Mouse (Mus musculus): Measurements from ENCODE around the gene Myo18a. TPM values are rescaled to one million over a fixed set of nuclear protein-coding genes. Genes with fewer than 3 reads are reported as not detected.
A peak's percentile ranks its signal among the peaks of the same experiment; 100 is the strongest.
"Not testable (repeated sequence)": the region's sequence is repeated elsewhere in the genome, so short reads cannot be mapped to it uniquely, and the experiment has no call there.

The Myo18a gene
- 100 to 1,000 TPM; 331 to 334 TPM for total RNA-seq (2021)
- long read RNA-seq, experiment 1, partial matches to known transcripts: 17 of 50 reads
- long read RNA-seq, experiment 1, other reads (novel, unspliced or antisense): 33 of 50 reads
- long read RNA-seq, experiment 2, partial matches to known transcripts: 19 of 61 reads
- long read RNA-seq, experiment 2, other reads (novel, unspliced or antisense): 42 of 61 reads

DNA sequence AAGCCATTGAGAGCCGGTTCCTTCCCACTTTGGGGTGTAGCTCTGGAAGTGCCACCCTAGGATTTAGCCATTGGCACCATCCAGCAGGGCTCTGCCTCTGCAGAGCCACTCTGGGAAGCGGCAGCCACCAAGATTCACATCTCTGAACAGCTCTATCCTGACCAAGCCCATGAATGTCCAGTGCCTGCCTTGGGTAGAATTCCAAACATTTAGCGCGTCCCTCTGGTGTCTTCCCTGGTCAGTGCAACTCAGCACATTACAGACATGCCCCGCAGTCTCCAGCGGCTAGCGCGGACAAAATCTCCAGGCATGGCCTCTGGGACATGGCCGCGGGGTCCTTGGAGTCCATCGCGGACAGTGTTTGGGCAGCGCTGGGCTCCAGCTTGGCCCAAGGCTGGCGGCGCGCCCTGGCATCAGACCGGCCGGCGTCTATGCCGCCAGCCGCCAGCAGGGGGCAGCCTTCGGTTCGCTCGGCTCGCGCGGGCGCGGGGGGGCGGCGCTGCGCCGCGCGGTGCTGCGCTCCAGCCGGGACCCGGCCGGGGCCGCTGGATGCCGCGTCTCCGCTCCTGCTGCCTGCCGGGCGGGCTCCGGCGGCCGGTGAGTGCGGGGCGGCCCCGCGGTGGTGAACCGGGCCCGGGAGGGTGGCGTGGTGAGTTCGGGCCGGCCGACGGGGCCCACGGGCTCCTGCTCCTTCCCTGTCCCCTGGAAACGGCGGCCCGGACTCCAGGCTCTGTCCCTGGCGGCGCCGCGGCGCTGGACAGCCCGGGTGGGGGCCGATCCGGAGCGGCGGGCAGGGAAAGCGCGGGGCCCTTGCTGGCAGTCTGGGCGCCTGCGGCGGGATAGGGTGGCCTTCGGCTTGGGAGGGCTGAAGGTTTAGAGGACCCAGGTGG is at the start of gene Myo18a:
TSS of gene Myo18a (plus strand) at position 464 of the 890 bp plus-strand sequence.
- intact Hi-C loops (cut with DNase I): no loop called here
- peak; percentile 76 to 82 for DNase-seq

- intact Hi-C loops (cut with DNase I): no loop called here
- DNase-seq: no peak
Measured at GRCm38 (mm10) chr11:77713736-77714135, 49.3 kb upstream of the Myo18a start.

DNA sequence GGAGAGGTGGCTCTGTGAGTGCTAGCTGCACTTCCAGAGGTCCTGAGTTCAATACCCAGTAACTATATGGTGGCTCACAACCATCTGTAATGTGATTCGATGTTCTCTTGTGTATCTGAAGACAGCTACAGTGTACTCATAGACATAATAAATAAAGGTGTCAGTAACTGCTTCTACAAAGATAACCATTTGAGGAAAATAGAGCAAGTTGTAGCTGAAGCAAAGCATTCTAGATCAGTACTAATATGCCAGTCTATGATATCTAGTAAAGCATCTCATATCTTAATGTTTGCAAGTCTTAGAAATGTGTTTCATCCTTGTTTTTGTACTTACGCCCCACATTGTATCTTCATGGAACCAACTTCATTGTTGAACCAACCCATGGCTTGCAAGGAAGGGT is 44.0 kb upstream of the Myo18a start:
- intact Hi-C loops (cut with DNase I): no loop called here
- no peak for DNase-seq

DNA sequence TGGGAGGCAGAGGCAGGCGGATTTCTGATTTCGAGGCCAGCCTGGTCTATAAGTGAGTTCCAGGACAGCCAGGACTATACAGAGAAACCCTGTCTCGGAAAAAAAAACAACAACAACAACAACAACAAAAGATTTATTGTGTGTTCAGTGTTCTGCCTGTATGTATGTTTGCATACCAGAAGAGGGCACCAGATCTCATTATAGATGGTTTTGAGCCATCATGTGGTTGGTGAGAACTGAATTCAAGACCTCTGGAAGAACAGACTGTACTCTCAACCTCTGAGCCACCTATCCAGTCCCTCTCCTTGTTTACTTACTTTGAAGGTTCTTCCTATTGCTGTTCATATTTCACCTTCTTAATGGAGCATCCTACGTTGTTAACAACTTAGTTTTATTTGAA is 41.7 kb upstream of the Myo18a start:
- no peak for DNase-seq

GRCm38 (mm10) chr11:77724766-77725165 is 38.3 kb upstream of the Myo18a start:
- no peak for DNase-seq
- intact Hi-C loops (cut with DNase I): no loop called here

More for the DNA sequence above, 41.7 kb upstream of the Myo18a start:
- intact Hi-C loops (cut with DNase I): no loop called here

DNA sequence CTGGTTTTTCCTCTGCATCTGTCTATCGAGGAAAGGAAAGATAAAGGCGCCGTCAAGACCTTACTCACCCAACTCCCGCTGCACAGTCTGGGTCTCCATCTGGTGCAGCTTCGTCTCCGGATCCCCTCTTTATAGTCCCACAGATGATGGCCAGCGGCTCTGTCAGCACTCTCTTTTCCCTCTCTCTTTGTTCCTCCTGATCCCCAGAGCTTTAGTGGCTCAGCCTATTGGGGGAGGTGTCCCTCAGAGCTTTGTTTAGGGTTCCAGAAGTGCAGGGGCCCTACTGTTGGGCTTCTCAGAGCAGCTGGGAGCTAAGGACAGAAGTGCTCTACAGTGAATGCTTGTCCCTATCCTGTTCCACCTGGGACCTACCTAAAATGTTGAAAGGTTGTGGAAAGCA is 37.9 kb upstream of the Myo18a start, which contains the start of gene Cryba1:
TSS of gene Cryba1 (minus strand) at position 101 of the 400 bp plus-strand sequence.
- intact Hi-C loops (cut with DNase I): no loop called here
- DNase-seq: no peak

DNA sequence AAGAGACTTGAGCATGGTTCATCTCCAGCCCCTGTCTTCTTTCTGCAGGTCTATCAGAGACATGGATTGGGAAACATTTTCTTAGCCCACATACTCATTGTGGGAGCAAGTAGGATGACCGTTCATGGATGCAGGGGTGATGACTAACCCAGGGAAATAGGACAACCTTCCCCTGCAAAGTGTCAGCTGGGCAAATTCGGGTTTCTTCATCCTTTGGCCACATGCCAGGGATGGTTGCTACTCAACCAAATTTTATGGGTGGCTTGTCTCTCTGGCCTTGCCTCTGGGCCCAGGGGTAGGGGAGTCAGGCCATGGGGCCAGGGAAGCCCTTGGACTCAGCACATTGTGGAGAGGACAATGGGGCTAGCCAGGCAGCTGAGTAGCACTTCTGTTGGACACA is 34.5 kb upstream of the Myo18a start:
- intact Hi-C loops (cut with DNase I): no loop called here
- no peak for DNase-seq

GRCm38 (mm10) chr11:77737289-77737688 is 25.8 kb upstream of the Myo18a start:
- peak; percentile 76 to 83 for DNase-seq
- intact Hi-C loops (cut with DNase I): loop anchor here (5.0 kb wide), 1 partner anchor 235 kb away; no protein-coding TSS in a partner anchor

DNA sequence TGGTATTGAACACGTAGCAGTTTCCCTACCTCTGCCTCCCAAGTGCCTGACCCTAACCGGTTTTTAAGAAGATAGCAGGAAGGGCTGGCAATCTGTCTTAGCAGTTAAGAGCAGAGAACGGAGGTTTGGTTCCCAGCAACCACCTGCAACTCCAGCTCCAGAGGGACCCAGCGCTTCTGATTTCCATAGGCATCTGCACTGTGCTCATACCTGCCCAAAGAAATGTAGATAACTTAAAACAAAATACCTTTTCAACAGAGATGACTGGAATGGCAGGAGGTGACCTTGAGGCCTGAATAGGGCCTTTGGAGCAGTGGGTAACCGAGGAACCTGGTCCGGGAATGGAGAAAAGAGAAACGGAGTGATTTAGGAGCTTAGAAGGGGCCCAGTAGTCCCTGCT is 24.5 kb upstream of the Myo18a start:
- intact Hi-C loops (cut with DNase I): loop anchor here (5.0 kb wide), 1 partner anchor 234 kb away; no protein-coding TSS in a partner anchor
- no peak for DNase-seq

GRCm38 (mm10) chr11:77743966-77744365 is 19.1 kb upstream of the Myo18a start:
- DNase-seq: no peak
- intact Hi-C loops (cut with DNase I): no loop called here

DNA sequence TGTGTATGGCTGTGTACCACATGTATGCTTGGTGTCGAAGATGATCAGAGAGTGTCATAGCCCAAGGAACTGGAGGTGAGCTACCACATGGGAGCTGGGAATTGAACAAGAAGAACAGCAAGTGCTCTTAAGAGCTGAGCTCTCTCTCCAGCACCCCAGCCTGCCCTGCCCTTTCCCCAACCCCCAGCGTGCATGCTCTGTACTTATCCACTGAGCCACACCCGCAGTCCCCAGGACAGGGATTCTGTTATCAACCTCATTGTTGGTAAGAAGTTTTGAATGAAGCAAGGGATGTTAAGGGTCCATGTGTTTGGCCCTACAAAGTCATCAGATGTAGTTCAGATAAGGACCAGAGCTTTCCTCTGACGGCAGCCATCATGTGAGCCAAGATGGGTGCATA is 16.4 kb upstream of the Myo18a start:
- DNase-seq: no peak
- intact Hi-C loops (cut with DNase I): no loop called here

DNA sequence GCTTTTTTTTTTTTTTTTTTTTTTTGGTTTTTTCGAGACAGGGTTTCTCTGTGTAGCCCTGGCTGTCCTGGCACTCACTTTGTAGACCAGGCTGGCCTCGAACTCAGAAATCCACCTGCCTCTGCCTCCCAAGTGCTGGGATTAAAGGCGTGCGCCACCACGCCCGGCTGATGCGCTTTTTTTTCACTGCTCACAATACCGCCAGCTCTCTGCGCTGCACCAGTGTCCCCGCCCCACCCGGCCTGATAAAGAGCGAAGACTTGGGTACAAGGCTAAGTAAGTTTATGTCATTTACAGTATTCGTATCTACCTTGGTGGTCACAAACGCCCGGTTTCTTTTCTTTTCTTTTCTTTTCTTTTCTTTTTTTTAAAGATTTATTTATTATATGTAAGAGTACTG is 15.9 kb upstream of the Myo18a start:
- intact Hi-C loops (cut with DNase I); DNase-seq: not testable (repeated sequence)

- DNase-seq: no peak
- intact Hi-C loops (cut with DNase I): no loop called here
Measured at GRCm38 (mm10) chr11:77748996-77749395, 14.1 kb upstream of the Myo18a start.

DNA sequence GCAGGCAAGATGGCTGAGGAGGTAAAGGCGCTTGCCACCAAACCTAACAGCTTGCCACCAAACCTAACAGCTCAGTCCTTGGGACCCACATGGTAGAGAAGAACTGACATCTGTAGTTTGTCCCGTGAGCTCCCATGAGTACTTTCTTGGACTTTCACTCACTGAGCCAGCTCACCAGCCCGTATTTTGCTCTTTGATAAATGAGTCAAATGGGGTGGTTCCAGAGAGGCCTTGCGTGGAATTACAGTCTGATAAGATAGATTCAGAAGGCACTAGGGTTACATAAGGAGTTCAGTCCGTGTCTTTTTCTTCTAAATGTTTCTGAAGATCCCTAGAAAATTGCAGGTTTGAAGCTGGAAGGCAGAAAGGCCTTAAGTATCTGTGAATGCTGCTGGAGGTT is 10.5 kb upstream of the Myo18a start:
- intact Hi-C loops (cut with DNase I): no loop called here

DNA sequence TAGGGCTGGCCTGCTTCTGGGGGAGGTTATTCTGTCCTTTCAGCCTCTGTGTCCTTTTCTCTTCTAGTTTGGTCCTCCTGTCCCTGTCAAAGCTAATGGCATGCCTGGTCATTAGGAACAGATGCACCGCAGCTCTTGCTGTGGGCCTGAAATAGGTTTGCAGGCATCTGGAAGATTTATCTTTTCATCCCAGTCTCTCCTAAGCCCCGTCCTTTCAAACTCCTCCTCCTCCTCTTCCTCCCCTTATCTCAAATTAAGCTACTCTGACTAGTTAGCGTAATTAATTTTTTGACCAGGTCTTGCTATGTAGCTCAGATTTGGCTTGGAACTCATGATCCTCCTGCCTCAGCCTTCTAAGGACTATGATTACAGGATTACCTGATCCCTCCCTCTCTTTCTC is 9.6 kb upstream of the Myo18a start:
- intact Hi-C loops (cut with DNase I): no loop called here
- DNase-seq: no peak

More for the DNA sequence above, 10.5 kb upstream of the Myo18a start:
- DNase-seq: no peak

DNA sequence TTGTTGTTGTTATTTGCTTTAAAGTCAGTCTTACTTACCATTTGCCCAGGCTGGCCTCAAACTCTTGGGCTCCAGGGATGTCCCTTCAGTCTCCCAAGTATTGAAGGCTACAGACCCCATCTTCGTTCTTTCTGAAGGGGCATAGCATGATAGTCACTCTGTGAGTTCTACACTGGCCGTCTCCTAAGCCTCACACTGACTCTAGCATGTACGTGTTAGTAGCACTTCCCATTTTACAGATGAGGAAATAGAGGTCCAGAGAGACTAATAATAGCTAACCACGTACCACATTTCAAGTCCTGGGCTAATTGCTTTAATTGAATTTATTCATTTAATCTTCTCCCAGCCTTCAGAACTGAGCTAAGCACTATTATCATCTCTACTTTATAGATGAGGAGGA is 3.0 kb upstream of the Myo18a start:
- no peak for DNase-seq
- intact Hi-C loops (cut with DNase I): no loop called here

- intact Hi-C loops (cut with DNase I): loop anchor here (2.0 kb wide), 1 partner anchor 29 kb away; no protein-coding TSS in a partner anchor
- no peak for DNase-seq
Measured at GRCm38 (mm10) chr11:77763673-77764340, 761 bp downstream of the Myo18a start.

DNA sequence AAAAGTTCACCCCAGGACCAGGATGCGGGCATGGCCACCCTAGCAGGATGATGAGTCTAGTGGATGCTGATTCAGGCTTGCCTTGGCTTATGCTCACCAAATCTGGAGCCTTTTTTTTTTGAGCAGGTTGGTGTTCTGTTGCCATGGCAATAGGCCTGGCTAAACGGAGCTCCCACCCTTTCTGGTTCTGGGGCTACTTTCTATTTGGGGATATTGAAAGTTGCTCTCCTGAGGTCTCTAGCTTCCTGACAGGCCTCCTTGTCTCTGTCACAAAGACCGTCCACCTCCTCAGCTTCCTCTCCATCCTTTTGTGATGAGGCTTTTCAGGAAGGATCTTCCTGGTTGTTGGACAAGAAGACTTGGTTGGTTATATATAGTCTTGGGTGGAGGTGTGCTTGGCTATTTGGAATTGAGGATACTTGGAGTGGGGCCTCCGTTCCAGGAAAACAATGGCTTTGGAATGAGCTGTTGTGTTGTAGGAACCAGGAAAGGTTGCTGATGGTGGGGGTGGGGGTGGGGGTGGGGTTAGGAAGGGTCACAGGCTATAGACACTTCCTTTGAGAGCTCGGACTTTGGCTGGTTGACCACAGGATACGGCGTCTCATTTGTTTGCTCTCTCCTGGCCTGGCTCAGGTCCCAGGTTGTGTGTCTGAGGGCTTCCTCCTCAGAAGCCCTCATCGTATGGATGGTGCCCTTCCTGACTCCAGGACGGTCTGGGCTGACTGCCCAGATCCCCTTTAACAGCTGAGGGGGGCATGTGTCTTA is 1.8 kb downstream of the Myo18a start:
- DNase-seq: no peak
- intact Hi-C loops (cut with DNase I): loop anchor here (2.0 kb wide), 1 partner anchor 28 kb away; no protein-coding TSS in a partner anchor

DNA sequence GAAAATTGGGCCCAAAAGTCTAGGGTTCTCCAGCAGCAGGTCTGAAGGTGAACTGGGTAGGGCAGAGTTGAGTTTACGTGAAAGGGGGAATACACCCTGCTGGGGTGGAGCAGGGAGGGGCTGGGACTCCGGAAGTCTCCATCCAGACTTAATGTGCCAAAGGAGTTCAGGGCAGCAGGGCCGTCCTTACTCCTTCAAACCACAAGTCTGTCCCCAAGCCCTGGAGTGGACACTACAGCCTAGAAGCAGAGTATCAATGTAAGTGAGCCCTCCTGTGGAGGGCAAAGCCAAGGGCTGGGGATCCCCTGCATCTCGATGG is 2.4 kb downstream of the Myo18a start:
- intact Hi-C loops (cut with DNase I): loop anchor here (2.0 kb wide), 1 partner anchor 27 kb away; no protein-coding TSS in a partner anchor
- no peak for DNase-seq

GRCm38 (mm10) chr11:77766351-77767001 is 3.4 kb downstream of the Myo18a start:
- intact Hi-C loops (cut with DNase I): no loop called here
- no peak for DNase-seq

Data from gastrocnemius, postnatal 36 days (tissue).